Mouse (Mus musculus): ENCODE measurements around the gene Crocc2.

DNA sequence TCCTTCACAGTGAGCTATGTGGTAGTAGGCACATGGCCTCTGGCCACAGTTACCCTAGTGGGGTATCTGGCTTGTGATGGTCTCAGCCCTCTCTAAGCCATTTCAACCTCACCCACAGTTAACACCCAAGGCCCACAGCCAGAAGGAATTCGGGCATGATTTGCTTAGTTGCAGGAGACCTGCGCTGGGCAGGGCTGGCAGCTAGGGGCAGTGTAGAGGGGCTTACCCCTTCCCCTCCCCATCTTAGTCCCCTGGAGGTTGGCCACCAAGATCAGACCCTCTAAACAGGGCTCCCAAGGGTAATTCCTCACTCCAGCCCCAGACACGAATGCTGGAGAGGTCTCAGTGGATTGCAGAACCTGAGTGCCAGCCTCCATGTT lies 68.0 kb downstream of the Crocc2 start:
- TF ChIP-seq CTCF (IDR thresholded peaks at IDR 0.05; ENCODE audit: control insufficient read depth, insufficient read depth, insufficient read length) (peak; percentile 19), MAX (IDR thresholded peaks at IDR 0.05) (no peak), FOSL1 (IDR thresholded peaks at IDR 0.05; ENCODE audit: insufficient read depth, low read length, poor library complexity, severe bottlenecking) (no peak), MYOG (IDR thresholded peaks at IDR 0.05; ENCODE audit: control insufficient read depth, extremely low read depth, insufficient read length) (no peak)

Data from C2C12 (cell line).